Mouse (Mus musculus) cerebellum, adult 2 months (tissue): ENCODE measurements around the gene Olfr670.

ENCODE experiments used
- CTCF ChIP-seq: fragments of 200-500 bp; IDR thresholded peaks from 2 replicates; pipeline ENCODE4 v1.5.1; 2011; ENCODE audit warnings: low read depth, mild to moderate bottlenecking, control low read depth, low read length, moderate library complexity, borderline replicate concordance; ENCODE audit not compliant: insufficient read depth
- POLR2A ChIP-seq: fragments of 200-500 bp; IDR thresholded peaks from 2 replicates; pipeline ENCODE4 v1.6.1; 2011; ENCODE audit warnings: low read length, control low read depth, borderline replicate concordance; ENCODE audit not compliant: insufficient read depth

DNA sequence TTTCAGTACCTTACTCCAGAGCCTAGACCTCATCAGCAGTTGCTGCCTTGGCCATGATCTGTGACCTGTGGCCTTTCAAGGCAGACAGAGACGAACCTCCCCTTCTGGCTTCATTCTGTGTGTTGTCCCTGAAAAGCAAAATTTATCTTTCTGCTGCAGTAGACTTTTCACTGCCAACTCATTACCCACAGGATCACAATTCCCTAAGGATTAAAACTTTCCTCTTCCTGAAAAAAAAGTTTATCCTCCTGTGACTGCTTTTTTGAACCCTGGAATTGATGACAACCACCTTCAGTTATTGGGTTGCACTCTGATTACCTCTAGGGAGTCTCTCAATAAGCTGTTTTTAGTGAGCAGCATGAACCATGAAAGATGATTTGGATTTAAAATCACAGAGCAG, at the start of gene Olfr670:
- TF ChIP-seq POLR2A = no peak
- no peak for TF ChIP-seq CTCF
